Mouse (Mus musculus) CH12.LX (cell line): ENCODE measurements around the gene Mei4. TPM values are rescaled to one million over a fixed set of nuclear protein-coding genes. Genes with fewer than 3 reads are reported as not detected.

ENCODE experiments used
- DNase-seq: peaks from one replicate; pipeline ENCODE4 v3.0.0-alpha.2; 2013; ENCODE audit errors: extremely low read depth
- H3K27ac ChIP-seq: 2 replicates; pipeline ENCODE4 v1.5.1; 2012; ENCODE audit warnings: low read depth, mild to moderate bottlenecking, control low read depth, moderate library complexity; ENCODE audit not compliant: insufficient read depth
- H3K27me3 ChIP-seq: replicated peaks from 2 replicates; pipeline ENCODE3; 2012; ENCODE audit warnings: inconsistent platforms
- H3K36me3 ChIP-seq, 2 experiments: replicated peaks in 1 of 2; 2 replicates each; pipeline versions ENCODE3 to v1.6.1; 2012; ENCODE audit warnings: inconsistent platforms in 1 of 2, low read length in 1 of 2, mild to moderate bottlenecking in 1 of 2, mixed read lengths in 1 of 2, moderate library complexity in 1 of 2; ENCODE audit not compliant: control insufficient read depth in 1 of 2, insufficient read depth in 1 of 2
- H3K4me1 ChIP-seq, 2 experiments: 2 replicates each; pipeline ENCODE4 v1.6.1; 2012; ENCODE audit warnings: inconsistent platforms in 1 of 2, moderate library complexity in 1 of 2; ENCODE audit not compliant: insufficient read depth in 2 of 2, control insufficient read depth in 1 of 2
- H3K4me2 ChIP-seq: 2 replicates; pipeline ENCODE4 v1.6.1; 2012; ENCODE audit warnings: low read depth, mild to moderate bottlenecking, control low read depth; ENCODE audit not compliant: poor library complexity, insufficient read depth, severe bottlenecking
- H3K4me3 ChIP-seq, 3 experiments: fragments of 150-350 bp in 1 of 3; sonication (generic) in 1 of 3; replicated peaks in 1 of 3; 2 replicates each; pipeline versions ENCODE3 to v1.5.1; 2011 to 2012; ENCODE audit warnings: low read depth in 2 of 3, low read length in 2 of 3, mild to moderate bottlenecking in 2 of 3, moderate library complexity in 2 of 3, control low read depth in 1 of 3, improper control_type of control experiment in 1 of 3, inconsistent platforms in 1 of 3, mixed read lengths in 1 of 3; ENCODE audit not compliant: poor library complexity in 1 of 3
- H3K79me2 ChIP-seq: replicated peaks from 2 replicates; pipeline ENCODE4 v1.6.1; 2012; ENCODE audit warnings: mild to moderate bottlenecking, moderate library complexity; ENCODE audit not compliant: control insufficient read depth, poor library complexity, insufficient read depth, severe bottlenecking; ENCODE audit errors: extremely low read depth
- H3K9ac ChIP-seq: 2 replicates; pipeline ENCODE4 v1.6.1; 2012; ENCODE audit warnings: low read depth, mild to moderate bottlenecking, control low read depth, moderate library complexity; ENCODE audit not compliant: insufficient read depth
- H3K9me3 ChIP-seq: replicated peaks from 2 replicates; pipeline ENCODE3; 2012; ENCODE audit warnings: low read length, inconsistent platforms, mixed read lengths
- BHLHE40 ChIP-seq: IDR thresholded peaks from 2 replicates; pipeline ENCODE4 v1.6.1; 2011; ENCODE audit warnings: mild to moderate bottlenecking, low read depth, low read length, improper control_type of control experiment
- CHD2 ChIP-seq: IDR thresholded peaks from 2 replicates; pipeline ENCODE4 v1.6.1; 2011; ENCODE audit warnings: low read length, improper control_type of control experiment
- EP300 ChIP-seq: IDR thresholded peaks from 2 replicates; pipeline ENCODE4 v1.6.1; 2011; ENCODE audit warnings: low read length, improper control_type of control experiment
- IRF4 ChIP-seq: IDR thresholded peaks from 2 replicates; pipeline ENCODE4 v1.6.1; 2014; ENCODE audit warnings: low read depth, mild to moderate bottlenecking, inconsistent platforms, low read length, improper control_type of control experiment
- JUN ChIP-seq: IDR thresholded peaks from 2 replicates; pipeline ENCODE4 v1.6.1; 2011; ENCODE audit warnings: low read depth, mild to moderate bottlenecking, low read length, improper control_type of control experiment, moderate library complexity; ENCODE audit not compliant: insufficient read depth
- JUND ChIP-seq: conservative IDR thresholded peaks from 2 replicates; pipeline ENCODE4 v1.6.1; 2011; ENCODE audit warnings: low read depth, low read length, improper control_type of control experiment
- KAT2A ChIP-seq: IDR thresholded peaks from 2 replicates; pipeline ENCODE4 v1.6.1; 2012; ENCODE audit warnings: low read length, improper control_type of control experiment, inconsistent platforms; ENCODE audit not compliant: insufficient replicate concordance
- MAX ChIP-seq: IDR thresholded peaks from 2 replicates; pipeline ENCODE4 v1.6.1; 2011; ENCODE audit warnings: low read length, improper control_type of control experiment
- MEF2A ChIP-seq: IDR thresholded peaks from 2 replicates; pipeline ENCODE4 v1.6.1; 2014; ENCODE audit warnings: low read depth, mild to moderate bottlenecking, inconsistent platforms, low read length, improper control_type of control experiment, borderline replicate concordance
- MXI1 ChIP-seq: IDR thresholded peaks from 2 replicates; pipeline ENCODE4 v1.6.1; 2011; ENCODE audit warnings: mild to moderate bottlenecking, low read depth, low read length, improper control_type of control experiment
- NELFE ChIP-seq: IDR thresholded peaks from 2 replicates; pipeline ENCODE4 v1.6.1; 2011; ENCODE audit warnings: low read depth, low read length, improper control_type of control experiment
- NRF1 ChIP-seq: IDR thresholded peaks from 2 replicates; pipeline ENCODE4 v1.6.1; 2014; ENCODE audit warnings: low read depth, mild to moderate bottlenecking, inconsistent platforms, low read length, improper control_type of control experiment, moderate library complexity
- POLR2A ChIP-seq: IDR thresholded peaks from 2 replicates; pipeline ENCODE4 v1.6.1; 2011; ENCODE audit warnings: low read depth, mild to moderate bottlenecking, improper control_type of control experiment, low read length
- POLR2AphosphoS2 ChIP-seq: IDR thresholded peaks from 2 replicates; pipeline ENCODE4 v1.6.1; 2011; ENCODE audit warnings: low read depth, low read length, improper control_type of control experiment
- RAD21 ChIP-seq: IDR thresholded peaks from 2 replicates; pipeline ENCODE4 v1.6.1; 2011; ENCODE audit warnings: low read depth, mild to moderate bottlenecking, low read length, improper control_type of control experiment, moderate library complexity
- SIN3A ChIP-seq: IDR thresholded peaks from 2 replicates; pipeline ENCODE4 v1.6.1; 2012; ENCODE audit warnings: low read length, improper control_type of control experiment, inconsistent platforms
- TBP ChIP-seq: conservative IDR thresholded peaks from 2 replicates; pipeline ENCODE4 v1.6.1; 2011; ENCODE audit warnings: low read depth, low read length, improper control_type of control experiment
- TCF12 ChIP-seq: IDR thresholded peaks from 2 replicates; pipeline ENCODE4 v1.6.1; 2014; ENCODE audit warnings: low read depth, mild to moderate bottlenecking, inconsistent platforms, low read length, improper control_type of control experiment
- USF1 ChIP-seq: IDR thresholded peaks from 2 replicates; pipeline ENCODE4 v1.6.1; 2014; ENCODE audit warnings: low read depth, mild to moderate bottlenecking, inconsistent platforms, low read length, improper control_type of control experiment
- ZKSCAN1 ChIP-seq: IDR thresholded peaks from 2 replicates; pipeline ENCODE4 v1.6.1; 2012; ENCODE audit warnings: low read depth, inconsistent platforms, low read length, improper control_type of control experiment, borderline replicate concordance
- ZMIZ1 ChIP-seq: IDR thresholded peaks from 2 replicates; pipeline ENCODE4 v1.6.1; 2012; ENCODE audit warnings: low read depth, mild to moderate bottlenecking, inconsistent platforms, low read length, improper control_type of control experiment
- dilution Hi-C: fragments of 300-500 bp; cut with MboI; formaldehyde crosslinking; loops from 2 replicates; pipeline ENCODE4 v1.14.3; 2020; ENCODE audit warnings: low sequenced_read_pairs; ENCODE audit not compliant: extremely low pct_unique_long_range_greater_than_20kb, extremely low pct_ligation_motif_present
- in situ Hi-C: fragments of 300-500 bp; cut with MboI; formaldehyde crosslinking; loops from 3 replicates; pipeline ENCODE4 v1.14.3; 2019; ENCODE audit warnings: low sequenced_read_pairs, low pct_ligation_motif_present, low pct_unique_long_range_greater_than_20kb, mixed read lengths
- polyA plus RNA-seq: library from polyadenylated mRNA; unstranded; fragments of >175 nt; gene quantifications from 2 replicates; pipeline ENCODE4 v1.2.1, GENCODE M21; 2012; ENCODE audit warnings: low read depth; ENCODE audit not compliant: insufficient read length
- total RNA-seq, 2 experiments: library from RNA; depleted of rRNA; stranded (reverse); fragments of 300-350 nt in 1 of 2; fragments of >200 nt in 1 of 2; gene quantifications; 2 replicates each; pipeline ENCODE4 v1.2.3; 2012 to 2014

The Mei4 gene
- total RNA-seq (2012; rRNA removed): not detected in 2 replicates
- total RNA-seq (2014; rRNA removed): not detected in 2 replicates
- polyA plus RNA-seq: not detected in 2 replicates

DNA sequence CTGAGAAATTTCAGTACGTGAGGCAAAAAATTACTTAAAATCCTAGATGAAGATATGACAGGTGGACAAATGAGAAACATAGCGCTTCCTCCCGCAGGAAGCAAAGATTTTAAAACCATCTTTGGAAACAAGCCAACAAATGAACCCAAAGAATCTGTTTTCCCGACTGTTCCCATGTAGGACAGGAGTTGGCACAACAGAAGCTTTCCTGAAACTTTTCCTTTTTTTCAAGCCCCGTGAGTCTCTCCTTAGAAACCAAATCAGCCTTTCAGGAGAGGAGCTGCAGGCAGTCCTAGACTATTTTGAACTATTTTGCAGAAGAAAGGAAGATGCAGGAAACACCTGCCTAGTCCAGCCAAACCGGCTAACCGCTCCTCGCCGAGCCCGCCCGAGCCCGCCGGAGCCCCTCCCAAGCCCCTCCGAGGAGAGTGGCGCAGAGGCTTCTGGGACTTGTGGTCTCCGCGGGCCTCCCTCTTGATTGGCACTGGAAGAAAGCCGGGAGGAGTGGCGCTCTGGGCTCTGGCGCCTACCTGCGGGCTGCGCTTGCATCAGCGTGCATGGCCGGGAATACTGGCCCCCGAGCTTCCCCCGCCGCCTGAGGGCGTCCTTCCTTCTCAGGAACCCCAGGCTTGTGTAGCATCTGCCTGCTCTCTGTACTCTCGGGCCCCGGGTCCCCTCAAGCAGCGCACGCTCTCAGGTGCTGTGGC is at the start of gene Mei4:
Gene Mei4, plus strand, starts transcription at position 490 of the 707 bp plus-strand sequence.
- TF ChIP-seq ZKSCAN1: no peak
- TF ChIP-seq JUN: no peak
- no peak for TF ChIP-seq TCF12
- no peak for TF ChIP-seq SIN3A
- TF ChIP-seq NELFE: no peak
- no peak for TF ChIP-seq POLR2A
- TF ChIP-seq NRF1: no peak
- TF ChIP-seq TBP: no peak
- no peak for TF ChIP-seq POLR2AphosphoS2
- no peak for TF ChIP-seq MAX
- no peak for TF ChIP-seq MEF2A
- no peak for TF ChIP-seq RAD21
- TF ChIP-seq KAT2A: no peak
- TF ChIP-seq JUND: no peak
- dilution Hi-C loops: no loop called here
- Histone ChIP-seq H3K4me1 (no peaks in the 10 kb centered on the region), H3K27me3 (no peaks in the 10 kb centered on the region), H3K27ac (no peak within 1 kb of the TSS), H3K4me3 (no peak within 1 kb of the TSS), H3K79me2 (no peaks in the 10 kb centered on the region), H3K9me3 (no peaks in the 10 kb centered on the region), H3K9ac (no peak within 1 kb of the TSS), H3K36me3 (no peaks in the 10 kb centered on the region), H3K4me2 (no peak within 1 kb of the TSS)
- in situ Hi-C loops: no loop called here
- no peak for DNase-seq

DNA sequence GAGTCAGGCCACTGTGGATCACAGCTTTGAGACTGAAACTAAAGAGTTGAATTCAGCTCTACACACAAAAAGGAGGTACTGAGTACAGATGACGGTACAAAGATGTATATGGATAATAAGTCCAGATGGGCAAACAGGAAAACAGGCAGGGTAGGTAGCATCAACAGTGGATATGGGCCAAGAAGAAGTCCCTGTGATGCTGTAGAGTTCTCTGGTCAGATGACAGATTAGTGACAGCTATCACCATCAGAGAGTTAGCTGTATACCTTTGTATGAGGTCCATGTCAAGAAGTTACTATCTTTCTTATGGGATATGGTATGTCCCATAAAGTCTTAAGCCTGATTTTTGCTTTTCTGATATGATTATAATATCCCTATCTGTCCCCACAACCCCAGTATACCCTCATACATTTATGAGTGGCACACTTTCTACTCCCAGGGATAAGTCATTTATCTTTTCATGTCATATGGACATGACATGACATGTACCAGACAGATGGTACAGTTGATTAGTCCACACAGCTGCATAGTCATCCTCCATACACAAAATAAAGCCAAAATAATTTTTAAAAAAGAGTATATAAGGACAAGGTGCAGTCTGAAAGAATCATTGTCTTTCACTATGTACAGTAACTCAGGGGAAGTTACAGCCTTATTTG is 43.6 kb upstream of the Mei4 start:
- dilution Hi-C loops (no loop called here), in situ Hi-C loops (no loop called here)
- H3K4me1 ChIP-seq: no peaks in the 10 kb centered on the region
- no peak for DNase-seq
- no peak overlapping the region for H3K9ac ChIP-seq
- H3K4me2 ChIP-seq: no peak overlapping the region
- no peaks in the 10 kb centered on the region for H3K27me3 ChIP-seq
- H3K9me3 ChIP-seq: no peaks in the 10 kb centered on the region
- no peaks in the 10 kb centered on the region for H3K79me2 ChIP-seq
- no peak overlapping the region for H3K4me3 ChIP-seq
- TF ChIP-seq RAD21 (no peak), EP300 (no peak), BHLHE40 (no peak), MAX (no peak), ZKSCAN1 (no peak), MXI1 (no peak), IRF4 (no peak), ZMIZ1 (no peak), CHD2 (no peak), TCF12 (no peak), USF1 (no peak)
- H3K27ac ChIP-seq: no peak overlapping the region
- H3K36me3 ChIP-seq: no peaks in the 10 kb centered on the region
